Mouse (Mus musculus): ENCODE measurements around the gene Rai14. TPM values are rescaled to one million over a fixed set of nuclear protein-coding genes. Genes with fewer than 3 reads are reported as not detected.

Rai14 gene
- polyA plus RNA-seq, 1 experiment from 2014 or later: 63.5 TPM

GRCm38 (mm10) chr15:10718763-10719162 lies 4.3 kb upstream of the Rai14 start:
- 88% methylated on average over 10 of the region's 10 CpGs for WGBS
- H3K4me1 ChIP-seq: peaks cover 34% of the 10 kb centered on the region
- no peaks in the 10 kb centered on the region for H3K27me3 ChIP-seq (ENCODE audit: low read depth, poor library complexity, severe bottlenecking)

GRCm38 (mm10) chr15:10717284-10717683 lies 2.9 kb upstream of the Rai14 start:
- no peak for DNase-seq (ENCODE audit: low spot score)
- 95% methylated on average over 1 of the region's 1 CpGs for WGBS
- Histone ChIP-seq H3K4me1 (peaks cover 30% of the 10 kb centered on the region), H3K27ac (replicated peaks) (no peak overlapping the region), H3K9me3 (replicated peaks) (0 out of 2 replicates have a peak, but pooled peaks cover 4% of the 10 kb centered on the region), H3K27me3 (ENCODE audit: low read depth, poor library complexity, severe bottlenecking) (no peaks in the 10 kb centered on the region), H3K36me3 (0 out of 2 replicates have a peak, but pooled peaks cover 7% of the 10 kb centered on the region), H3K4me3 (no peak overlapping the region)

More at GRCm38 (mm10) chr15:10718763-10719162, 4.3 kb upstream of the Rai14 start:
- H3K27ac ChIP-seq (replicated peaks): no peak overlapping the region
- 0 out of 2 replicates have a peak, but pooled peaks cover 7% of the 10 kb centered on the region for H3K36me3 ChIP-seq
- DNase-seq (ENCODE audit: low spot score): no peak
- 0 out of 2 replicates have a peak, but pooled peaks cover 4% of the 10 kb centered on the region for H3K9me3 ChIP-seq (replicated peaks)
- no peak overlapping the region for H3K4me3 ChIP-seq

- H3K4me3 ChIP-seq: peak overlapping the region; percentile 94; the same call in 1 of the 2 replicates
- H3K27me3 ChIP-seq (ENCODE audit: low read depth, poor library complexity, severe bottlenecking): no peaks in the 10 kb centered on the region
- DNase-seq (ENCODE audit: low spot score): no peak
Measured at GRCm38 (mm10) chr15:10715966-10716365, 1.5 kb upstream of the Rai14 start.

DNA sequence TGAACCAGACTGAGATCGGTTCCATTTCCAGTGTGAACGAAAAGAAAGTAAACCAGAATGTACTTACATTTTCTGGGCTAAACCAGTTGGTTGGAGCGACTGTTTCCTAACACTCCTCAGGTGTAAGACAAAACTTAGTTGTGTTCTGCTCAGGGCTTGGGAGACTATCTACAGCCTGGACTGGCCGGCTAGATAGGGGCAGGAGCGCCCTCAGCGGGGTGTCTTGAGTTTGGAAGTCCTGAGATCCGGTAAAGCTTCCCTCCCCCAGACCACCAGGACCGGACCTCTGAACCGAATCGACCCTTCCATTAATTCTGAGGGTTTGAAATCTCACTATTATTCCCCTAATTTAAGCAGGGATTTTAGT lies 698 bp upstream of the Rai14 start:
- Histone ChIP-seq H3K4me1 (peaks cover 44% of the 10 kb centered on the region), H3K27ac (replicated peaks) (peak overlapping the region; percentile 98), H3K9me3 (replicated peaks) (0 out of 2 replicates have a peak, but pooled peaks cover 4% of the 10 kb centered on the region), H3K36me3 (peaks cover 12% of the 10 kb centered on the region), H3K27me3 (ENCODE audit: low read depth, poor library complexity, severe bottlenecking) (no peaks in the 10 kb centered on the region), H3K4me3 (peak overlapping the region; percentile 94)
- DNase-seq (ENCODE audit: low spot score): peak; percentile 64
- 0% methylated on average over 10 of the region's 10 CpGs for WGBS

More at GRCm38 (mm10) chr15:10715966-10716365, 1.5 kb upstream of the Rai14 start:
- Histone ChIP-seq H3K9me3 (replicated peaks) (0 out of 2 replicates have a peak, but pooled peaks cover 4% of the 10 kb centered on the region), H3K36me3 (peaks cover 10% of the 10 kb centered on the region), H3K4me1 (peaks cover 40% of the 10 kb centered on the region), H3K27ac (replicated peaks) (0 out of 2 replicates have a peak overlapping the region, but pooled peaks have one; percentile 9)
- 16% methylated on average over 5 of the region's 5 CpGs for WGBS

- peaks cover 25% of the 10 kb centered on the region for H3K36me3 ChIP-seq
- H3K9me3 ChIP-seq (replicated peaks): 0 out of 2 replicates have a peak, but pooled peaks cover 4% of the 10 kb centered on the region
- DNase-seq (ENCODE audit: low spot score): peak; percentile 67
- peak overlapping the region; percentile 94 for H3K4me3 ChIP-seq
- H3K27me3 ChIP-seq (ENCODE audit: low read depth, poor library complexity, severe bottlenecking): no peaks in the 10 kb centered on the region
- peak overlapping the region; percentile 98 for H3K27ac ChIP-seq (replicated peaks)
- WGBS: under 1% methylated on average over 35 of the region's 35 CpGs
- peaks cover 49% of the 10 kb centered on the region for H3K4me1 ChIP-seq
Measured at GRCm38 (mm10) chr15:10713626-10714316, 653 bp downstream of the Rai14 start.

GRCm38 (mm10) chr15:10713181-10713625 lies 1.2 kb downstream of the Rai14 start:
- Histone ChIP-seq H3K27me3 (ENCODE audit: low read depth, poor library complexity, severe bottlenecking) (no peaks in the 10 kb centered on the region), H3K27ac (replicated peaks) (peak overlapping the region; percentile 98), H3K36me3 (peaks cover 31% of the 10 kb centered on the region), H3K4me1 (peaks cover 49% of the 10 kb centered on the region), H3K4me3 (peak overlapping the region; percentile 94), H3K9me3 (replicated peaks) (0 out of 2 replicates have a peak, but pooled peaks cover 4% of the 10 kb centered on the region)
- DNase-seq (ENCODE audit: low spot score): peak; percentile 37
- 8% methylated on average over 13 of the region's 13 CpGs for WGBS

GRCm38 (mm10) chr15:10712288-10712687 lies 2.1 kb downstream of the Rai14 start:
- Histone ChIP-seq H3K9me3 (replicated peaks) (no peaks in the 10 kb centered on the region; the same call in 1 of the 2 replicates), H3K4me1 (peaks cover 49% of the 10 kb centered on the region), H3K27ac (replicated peaks) (peak overlapping the region; percentile 98), H3K4me3 (peak overlapping the region; percentile 94), H3K27me3 (ENCODE audit: low read depth, poor library complexity, severe bottlenecking) (no peaks in the 10 kb centered on the region), H3K36me3 (peaks cover 37% of the 10 kb centered on the region)
- DNase-seq (ENCODE audit: low spot score): no peak
- 81% methylated on average over 3 of the region's 3 CpGs for WGBS

DNA sequence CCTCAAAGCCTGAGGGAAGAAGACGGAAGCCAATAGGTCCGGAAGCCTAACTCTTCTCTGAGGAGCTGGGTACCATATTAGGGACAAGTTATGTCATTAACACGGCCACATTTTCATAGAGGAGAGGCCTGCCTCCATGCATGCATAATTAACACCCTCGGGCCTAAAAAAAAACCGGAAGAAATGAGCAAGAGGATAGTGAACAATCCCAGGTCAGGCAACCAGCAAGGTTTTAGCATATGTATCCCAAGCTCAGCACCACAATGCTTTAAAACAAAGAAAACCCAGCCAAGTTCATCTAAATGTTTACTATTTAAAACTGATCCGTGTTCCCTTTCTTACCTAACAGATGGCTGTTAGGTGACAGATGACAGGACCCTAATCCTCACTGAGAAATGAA lies 3.2 kb downstream of the Rai14 start:
- Histone ChIP-seq H3K4me3 (peak overlapping the region; percentile 94; the same call in 1 of the 2 replicates), H3K27me3 (ENCODE audit: low read depth, poor library complexity, severe bottlenecking) (no peaks in the 10 kb centered on the region), H3K27ac (replicated peaks) (peak overlapping the region; percentile 55; the same call in 1 of the 2 replicates), H3K36me3 (peaks cover 44% of the 10 kb centered on the region), H3K9me3 (replicated peaks) (no peaks in the 10 kb centered on the region; the same call in 1 of the 2 replicates), H3K4me1 (peaks cover 51% of the 10 kb centered on the region)
- 78% methylated on average over 6 of the region's 6 CpGs for WGBS
- no peak for DNase-seq (ENCODE audit: low spot score)

DNA sequence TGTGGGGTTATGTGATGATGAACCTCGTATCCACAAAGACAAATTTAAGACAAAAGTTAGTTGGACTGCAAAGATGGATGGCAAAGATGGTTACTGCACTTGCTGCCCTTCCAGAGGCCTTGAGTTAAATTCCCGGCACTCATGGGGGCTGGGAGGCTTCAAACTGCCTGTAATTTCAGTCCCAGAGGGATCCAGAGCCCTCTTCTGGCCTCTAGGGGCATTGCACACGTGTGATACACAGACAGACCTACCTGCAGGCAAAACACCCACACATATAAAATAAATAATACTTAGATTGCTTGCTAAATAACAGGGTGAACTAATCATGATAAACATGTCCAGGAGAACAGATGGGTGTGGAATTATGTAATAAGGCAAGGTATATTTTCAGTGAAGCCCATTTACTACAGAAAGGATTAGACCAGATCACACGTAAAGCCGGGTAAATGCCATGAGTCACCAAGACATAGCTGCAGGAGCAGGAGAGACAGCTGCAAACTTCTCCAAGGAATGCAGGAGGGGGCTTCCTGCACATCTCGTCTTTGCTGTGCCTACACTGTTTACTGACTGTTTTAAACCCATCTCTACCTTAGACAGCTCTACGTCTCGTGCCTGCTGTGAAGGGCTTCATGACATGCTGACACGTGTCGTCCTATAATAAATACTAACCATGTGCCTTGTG lies 5.7 kb downstream of the Rai14 start:
- H3K27ac ChIP-seq (replicated peaks): no peak overlapping the region
- no peaks in the 10 kb centered on the region; the same call in 1 of the 2 replicates for H3K9me3 ChIP-seq (replicated peaks)
- 88% methylated on average over 10 of the region's 10 CpGs for whole genome bisulfite sequencing
- H3K4me1 ChIP-seq: peaks cover 35% of the 10 kb centered on the region
- peaks cover 63% of the 10 kb centered on the region for H3K36me3 ChIP-seq
- H3K27me3 ChIP-seq (ENCODE audit: low read depth, poor library complexity, severe bottlenecking): no peaks in the 10 kb centered on the region
- no peak overlapping the region for H3K4me3 ChIP-seq
- DNase-seq (ENCODE audit: low spot score): no peak

DNA sequence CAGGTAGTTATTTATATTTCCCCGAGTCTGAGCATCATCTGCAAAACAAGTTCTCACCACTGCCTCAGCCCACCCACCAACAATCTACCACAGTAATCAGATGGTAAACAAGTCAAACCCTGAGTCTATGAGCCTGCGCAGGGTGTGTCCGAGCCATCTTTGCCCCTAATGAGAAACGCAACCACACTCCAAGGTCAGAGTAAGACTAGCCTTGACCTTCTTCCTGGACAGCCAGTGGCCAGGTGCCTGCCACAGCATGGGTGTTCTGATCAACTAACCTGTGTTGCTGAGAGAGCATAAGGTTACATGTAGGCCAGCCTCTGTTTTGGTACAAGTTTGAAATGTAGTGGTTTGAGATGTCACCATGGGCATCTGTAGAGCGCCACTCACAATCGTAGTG lies 7.3 kb downstream of the Rai14 start:
- WGBS: 95% methylated on average over 6 of the region's 6 CpGs
- no peak overlapping the region for H3K4me3 ChIP-seq
- peaks cover 66% of the 10 kb centered on the region for H3K36me3 ChIP-seq
- peaks cover 23% of the 10 kb centered on the region for H3K4me1 ChIP-seq
- no peak overlapping the region for H3K27ac ChIP-seq (replicated peaks)
- no peaks in the 10 kb centered on the region; the same call in 1 of the 2 replicates for H3K9me3 ChIP-seq (replicated peaks)
- no peaks in the 10 kb centered on the region for H3K27me3 ChIP-seq (ENCODE audit: low read depth, poor library complexity, severe bottlenecking)
- no peak for DNase-seq (ENCODE audit: low spot score)

DNA sequence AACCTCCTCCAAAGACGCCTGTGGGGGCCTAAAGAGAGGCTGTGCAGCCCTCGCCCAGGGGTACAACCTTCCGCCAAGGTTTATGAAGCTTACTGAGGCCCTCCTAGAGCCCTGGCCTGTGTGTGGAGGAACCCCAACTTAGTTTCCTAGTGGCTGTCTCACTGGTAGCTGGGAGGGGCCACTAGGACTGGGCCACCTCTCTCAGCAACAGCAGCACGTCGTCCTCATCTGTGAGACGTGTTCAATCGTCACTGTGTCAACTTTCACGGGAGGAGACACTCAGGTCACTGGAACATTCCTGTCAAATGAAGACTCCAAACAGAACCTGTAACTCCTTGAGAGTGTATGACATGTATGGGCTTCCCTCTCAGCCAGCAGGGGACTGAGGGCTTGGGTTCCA lies 8.0 kb downstream of the Rai14 start:
- no peak overlapping the region for H3K27ac ChIP-seq (replicated peaks)
- H3K4me3 ChIP-seq: no peak overlapping the region
- 83% methylated on average over 8 of the region's 8 CpGs for WGBS
- H3K4me1 ChIP-seq: peaks cover 16% of the 10 kb centered on the region
- H3K36me3 ChIP-seq: peaks cover 73% of the 10 kb centered on the region
- no peak for DNase-seq (ENCODE audit: low spot score)
- no peaks in the 10 kb centered on the region for H3K27me3 ChIP-seq (ENCODE audit: low read depth, poor library complexity, severe bottlenecking)
- no peaks in the 10 kb centered on the region; the same call in 1 of the 2 replicates for H3K9me3 ChIP-seq (replicated peaks)

GRCm38 (mm10) chr15:10705752-10706151 lies 8.7 kb downstream of the Rai14 start:
- WGBS: 86% methylated on average over 5 of the region's 5 CpGs
- DNase-seq (ENCODE audit: low spot score): no peak
- H3K4me3 ChIP-seq: no peak overlapping the region
- peaks cover 75% of the 10 kb centered on the region for H3K36me3 ChIP-seq
- H3K27me3 ChIP-seq (ENCODE audit: low read depth, poor library complexity, severe bottlenecking): no peaks in the 10 kb centered on the region
- H3K4me1 ChIP-seq: peaks cover 9% of the 10 kb centered on the region; the same call in 1 of the 2 replicates
- H3K27ac ChIP-seq (replicated peaks): no peak overlapping the region
- H3K9me3 ChIP-seq (replicated peaks): no peaks in the 10 kb centered on the region; the same call in 1 of the 2 replicates

Measured in midbrain, embryonic 10.5 days (tissue).